Mouse (Mus musculus) limb, embryonic 15.5 days (tissue): Measurements from ENCODE around the gene Cacna2d4. TPM values are rescaled to one million over a fixed set of nuclear protein-coding genes. Genes with fewer than 3 reads are reported as not detected.

Experiments used
- ATAC-seq: fragments of 200-750 bp; cut with Nextera tagmentation; 2 replicates; pipeline ENCODE4 v1.8.0; 2017; ENCODE audit warnings: low read depth, moderate TSS enrichment; ENCODE audit not compliant: insufficient number of reproducible peaks, low FRiP score, low TSS enrichment
- H3K27ac ChIP-seq: fragments of 300-500 bp; sonication (generic); 2 replicates; pipeline ENCODE4 v1.5.1; 2015; ENCODE audit warnings: moderate library complexity, mild to moderate bottlenecking, inconsistent platforms
- H3K27me3 ChIP-seq: fragments of 300-500 bp; sonication (generic); 2 replicates; pipeline ENCODE4 v1.6.1; 2015; ENCODE audit warnings: inconsistent platforms
- H3K36me3 ChIP-seq: fragments of 300-500 bp; sonication (generic); 2 replicates; pipeline ENCODE4 v1.6.1; 2015; ENCODE audit warnings: inconsistent platforms
- H3K4me1 ChIP-seq: fragments of 300-500 bp; sonication (generic); 2 replicates; pipeline ENCODE4 v1.6.1; 2015; ENCODE audit warnings: inconsistent platforms
- H3K4me2 ChIP-seq: fragments of 300-500 bp; sonication (generic); 2 replicates; pipeline ENCODE4 v1.6.1; 2015; ENCODE audit warnings: mild to moderate bottlenecking, inconsistent platforms
- H3K4me3 ChIP-seq: fragments of 300-500 bp; sonication (generic); 2 replicates; pipeline ENCODE4 v1.5.1; 2015; ENCODE audit warnings: mild to moderate bottlenecking, inconsistent platforms
- H3K9ac ChIP-seq: fragments of 300-500 bp; sonication (generic); 2 replicates; pipeline ENCODE4 v1.6.1; 2015; ENCODE audit warnings: inconsistent platforms
- H3K9me3 ChIP-seq: fragments of 300-500 bp; sonication (generic); 2 replicates; pipeline ENCODE4 v1.6.1; 2016; ENCODE audit warnings: inconsistent platforms
- WGBS: fragments of 180-500 bp; shearing (Covaris S2); methylation state at CpG from one replicate; pipeline ENCODE4 v1.1.7; 2015; 5-methylcytosine and 5-hydroxymethylcytosine counted together
- polyA plus RNA-seq: library from polyadenylated mRNA; unstranded; fragments of >200 nt; fragmentation: Nextera tagmentation; extraction: Ambion mirVana; gene quantifications from 2 replicates; pipeline ENCODE4 v1.2.1, GENCODE M21; 2015

The Cacna2d4 gene
- polyA plus RNA-seq, 1 experiment from 2014 or later: 0.03 TPM

DNA sequence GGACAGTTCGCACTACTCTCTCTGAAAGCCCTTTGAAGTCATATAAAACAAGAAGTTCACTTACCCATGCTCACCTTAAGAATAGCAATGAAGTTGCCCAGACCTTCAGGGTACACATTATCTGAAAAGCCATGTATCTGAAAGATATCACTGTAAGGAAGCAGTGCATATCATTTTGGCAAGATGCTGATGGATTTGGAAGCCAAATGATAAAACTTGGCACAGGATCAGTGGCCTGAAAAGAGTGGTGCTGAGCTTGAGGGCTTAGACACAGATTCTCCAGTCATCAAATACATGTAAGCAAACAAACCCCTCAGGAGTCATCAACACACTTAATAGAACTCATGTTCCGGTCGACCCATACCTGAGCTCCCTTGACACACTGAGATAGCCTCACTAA is 164.3 kb downstream of the Cacna2d4 start:
- Histone ChIP-seq H3K27ac (no peak overlapping the region), H3K4me2 (no peak overlapping the region), H3K4me3 (no peak overlapping the region), H3K36me3 (no peaks in the 10 kb centered on the region), H3K9ac (no peak overlapping the region), H3K27me3 (no peaks in the 10 kb centered on the region), H3K9me3 (no peaks in the 10 kb centered on the region), H3K4me1 (no peaks in the 10 kb centered on the region)
- WGBS: 92% methylated on average over 3 of the region's 3 CpGs
- no peak for ATAC-seq

DNA sequence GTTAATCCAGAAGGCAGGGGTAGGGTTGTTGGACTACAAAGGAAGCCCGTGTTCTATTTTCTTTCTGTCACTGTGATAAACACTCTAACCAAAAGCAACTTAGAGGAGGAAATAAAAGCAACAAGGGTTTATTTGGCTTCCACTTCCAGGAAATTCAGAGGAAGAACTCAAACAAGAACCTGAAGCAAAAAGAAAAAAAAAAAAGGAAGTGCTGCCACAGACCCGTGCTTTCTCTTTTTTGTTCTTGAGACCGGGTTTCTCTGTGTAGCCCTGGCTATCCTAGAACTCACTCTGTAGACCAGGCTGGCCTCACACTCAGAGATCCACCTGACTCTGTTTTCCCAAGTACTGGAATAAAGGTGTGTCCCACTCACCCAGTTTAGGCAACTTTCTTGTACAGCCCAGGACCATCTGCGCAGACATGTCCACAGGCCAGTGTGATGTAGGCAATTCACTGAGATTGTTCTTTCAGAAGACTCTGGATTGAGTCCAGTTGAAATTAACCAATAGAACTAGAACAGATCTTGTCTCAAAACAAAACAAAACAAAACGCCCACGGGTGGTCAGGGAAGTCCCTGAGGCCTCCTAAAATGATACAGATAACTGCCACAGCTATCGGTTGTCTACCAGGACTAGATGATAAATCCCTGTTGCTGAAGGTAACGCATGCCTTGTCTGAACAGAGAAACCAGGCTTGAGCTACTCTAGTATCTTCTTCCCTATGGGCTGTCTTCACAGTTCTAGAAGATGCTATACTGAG is 165.4 kb downstream of the Cacna2d4 start:
- Histone ChIP-seq H3K27me3 (no peaks in the 10 kb centered on the region), H3K9me3 (no peaks in the 10 kb centered on the region), H3K4me1 (no peaks in the 10 kb centered on the region), H3K27ac (no peak overlapping the region), H3K36me3 (no peaks in the 10 kb centered on the region), H3K4me2 (no peak overlapping the region), H3K9ac (no peak overlapping the region), H3K4me3 (no peak overlapping the region)
- 84% methylated on average over 8 of the region's 8 CpGs for WGBS
- ATAC-seq: no peak

Other genes starting within 250 kb of the Cacna2d4 start
- 7.9 and 8.1 TPM in 2 replicates for gene Dcp1b, start 61.3 kb upstream of the Cacna2d4 start, polyA plus RNA-seq
- gene Cacna1c, start 40.1 kb upstream of the Cacna2d4 start, polyA plus RNA-seq: 4.1 and 6.2 TPM in 2 replicates
- 0.10 and 0.17 TPM in 2 replicates for gene Lrtm2, start 94.2 kb downstream of the Cacna2d4 start, polyA plus RNA-seq
- gene Adipor2, start 181.2 kb downstream of the Cacna2d4 start, polyA plus RNA-seq: 39.8 and 40.2 TPM in 2 replicates
- gene Fbxl14, start 243.1 kb downstream of the Cacna2d4 start, polyA plus RNA-seq: 3.5 and 3.8 TPM in 2 replicates